Mouse (Mus musculus): ENCODE measurements around the gene Socs7. TPM values are rescaled to one million over a fixed set of nuclear protein-coding genes. Genes with fewer than 3 reads are reported as not detected.

Gene Socs7
- total RNA-seq, 2 experiments from 2014 or later: 16.1 to 19.6 TPM

DNA sequence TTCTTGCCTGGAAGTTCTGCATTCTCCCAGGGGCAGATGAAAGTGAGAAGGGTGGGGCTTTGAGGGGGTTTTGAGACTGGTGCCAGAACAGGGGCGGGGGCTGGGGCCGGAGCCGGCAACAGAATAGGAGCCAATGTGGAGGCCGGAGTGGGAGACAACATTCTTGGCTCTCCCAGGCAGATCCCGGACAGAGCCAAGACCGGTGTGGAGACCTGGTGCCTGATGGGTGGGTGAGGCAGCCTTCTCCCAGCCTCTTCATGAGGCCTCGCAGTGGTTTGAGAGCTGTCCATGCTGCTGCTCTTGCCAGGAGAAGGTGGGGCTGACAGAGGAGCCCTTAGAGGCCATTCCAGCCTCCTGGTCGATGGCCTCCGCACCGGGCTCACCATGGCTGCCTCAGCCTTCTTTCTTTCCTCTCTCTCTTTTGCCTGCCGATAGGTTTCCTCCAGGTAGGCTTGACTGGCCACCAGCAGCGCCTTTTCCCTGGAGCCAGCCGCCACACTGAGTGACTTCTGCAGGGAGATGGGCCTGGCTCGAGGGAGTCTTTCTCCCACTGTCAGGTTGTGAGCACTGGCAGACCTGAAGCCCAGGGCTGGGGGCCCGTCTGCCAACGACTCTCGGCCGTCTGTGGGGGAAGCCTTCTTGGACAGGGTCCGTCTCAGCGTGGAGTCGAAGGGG is 23.9 kb upstream of the Socs7 start:
- DNase-seq: peak in 1 of 2 experiments; percentile 24

DNA sequence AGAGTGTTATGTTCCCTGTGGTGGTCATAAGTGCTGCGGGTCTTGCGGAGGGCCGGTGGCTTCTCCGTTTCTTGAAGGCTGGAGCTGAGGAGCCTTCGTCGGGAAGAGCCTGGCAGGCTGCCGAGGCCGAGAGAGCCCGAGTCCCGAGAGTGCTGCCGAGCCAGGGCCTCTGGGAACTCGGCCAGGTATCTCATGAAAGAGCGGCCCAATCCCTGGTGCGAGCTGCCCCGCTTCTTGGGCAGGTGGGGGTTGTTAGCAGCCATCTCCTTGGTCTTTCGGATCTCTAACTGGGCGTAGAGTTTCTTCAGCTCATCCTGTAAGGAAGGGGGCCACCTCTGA is 23.4 kb upstream of the Socs7 start:
- peak; percentile 79 to 80 for DNase-seq
- intact Hi-C loops (cut with DNase I): no loop called here

More for the DNA sequence above, 23.9 kb upstream of the Socs7 start:
- intact Hi-C loops (cut with DNase I): no loop called here

DNA sequence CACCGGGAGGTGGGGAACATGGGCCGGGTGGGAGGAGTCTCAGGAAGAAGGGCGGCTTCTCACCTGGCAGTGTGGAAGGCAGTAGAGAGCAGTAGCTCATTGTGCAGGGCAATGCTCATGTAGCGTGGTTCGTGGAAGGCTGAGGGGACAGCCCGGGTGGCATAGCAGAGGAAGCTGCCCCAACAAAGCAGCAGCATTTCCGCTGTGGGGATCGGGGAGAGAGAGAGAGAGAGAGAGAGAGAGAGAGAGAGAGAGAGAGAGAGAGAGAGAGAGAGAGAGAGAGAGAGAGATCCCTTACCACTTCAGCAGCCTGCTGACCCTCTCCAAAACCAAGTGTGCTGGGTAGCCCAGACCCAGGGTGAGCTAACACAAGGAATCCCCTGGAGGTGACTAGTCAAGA is 19.2 kb upstream of the Socs7 start:
- DNase-seq: no peak
- intact Hi-C loops (cut with DNase I): no loop called here

DNA sequence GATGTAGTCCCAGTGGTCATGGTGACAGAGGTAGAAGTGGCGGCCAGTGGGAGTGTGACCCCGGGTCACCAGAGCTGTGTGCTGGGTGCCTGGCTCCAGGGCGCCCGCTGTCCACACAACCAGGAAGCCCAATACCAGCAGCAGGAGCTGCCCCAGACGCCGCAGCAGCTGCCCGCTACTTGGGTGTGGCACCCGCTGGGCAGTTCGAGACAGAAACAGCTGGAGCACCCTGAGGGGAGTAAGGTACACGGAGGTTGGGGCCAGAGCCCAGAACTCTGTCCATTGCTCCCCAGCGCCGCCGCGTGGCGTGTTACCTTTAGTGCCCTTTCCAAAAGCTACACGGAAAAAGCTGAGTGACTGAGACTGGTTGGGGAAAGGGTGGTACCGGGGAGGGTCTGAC is 18.7 kb upstream of the Socs7 start:
- intact Hi-C loops (cut with DNase I): no loop called here
- DNase-seq: peak; percentile 25 to 35

DNA sequence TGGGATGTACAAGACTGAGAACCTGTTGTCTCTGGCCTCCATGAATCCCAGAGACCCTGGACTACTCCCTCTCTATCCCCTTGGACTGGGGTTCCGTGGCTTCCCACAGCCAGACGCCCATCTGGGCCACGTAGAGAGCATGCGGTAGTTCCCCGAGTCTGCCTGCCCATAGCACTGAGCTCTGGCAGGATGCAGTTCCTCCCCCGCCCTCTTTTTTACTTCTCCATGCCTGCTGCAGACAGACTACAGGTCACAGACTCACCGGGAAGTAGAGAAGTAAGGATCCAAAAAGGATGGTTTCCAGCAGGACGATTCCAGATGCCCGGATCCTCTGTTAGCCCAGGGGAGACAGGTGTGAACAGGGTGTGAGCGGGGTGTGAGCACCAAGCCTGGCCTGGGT is 16.9 kb upstream of the Socs7 start:
- intact Hi-C loops (cut with DNase I): no loop called here
- DNase-seq: no peak

DNA sequence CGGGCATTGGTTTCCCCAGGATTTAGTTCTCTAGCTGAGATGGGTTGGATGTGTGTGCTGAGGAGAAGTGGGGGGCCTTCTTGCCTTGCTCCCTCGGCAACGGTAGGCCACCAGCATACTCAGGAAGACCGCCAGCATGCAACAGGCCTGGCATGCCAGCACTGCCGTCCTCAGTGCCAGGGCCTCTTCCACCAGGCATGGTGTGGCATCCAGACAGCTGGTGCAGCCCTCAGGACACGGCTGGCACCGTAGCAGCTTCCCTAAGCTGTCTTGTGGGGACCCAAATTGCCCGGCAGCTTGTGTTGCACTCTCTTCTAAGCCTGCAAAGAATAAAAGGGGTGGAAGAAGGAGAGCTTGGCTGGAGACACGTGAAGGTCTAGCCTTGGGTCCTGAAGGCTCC is 16.0 kb upstream of the Socs7 start:
- no peak for DNase-seq
- intact Hi-C loops (cut with DNase I): no loop called here

DNA sequence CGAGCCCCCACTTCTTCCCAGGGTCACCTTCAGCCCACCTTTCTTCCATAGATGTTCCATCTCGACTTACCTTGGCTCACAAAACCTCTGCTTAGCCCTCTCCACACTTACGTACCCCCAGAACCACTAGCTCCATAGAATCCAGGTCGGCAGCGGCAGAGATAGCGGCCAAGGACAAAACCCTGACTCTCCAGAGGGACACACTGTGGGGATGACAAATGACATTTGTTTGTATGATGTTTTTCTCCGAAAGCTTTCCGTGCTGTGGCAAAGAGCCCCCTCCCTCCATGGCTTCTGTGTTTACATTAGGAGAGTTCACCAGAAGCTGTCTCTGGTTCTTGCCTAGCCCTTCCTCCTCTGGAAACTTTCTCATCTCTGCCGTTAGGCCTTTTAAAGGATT is 15.1 kb upstream of the Socs7 start:
- DNase-seq: no peak
- intact Hi-C loops (cut with DNase I): no loop called here

DNA sequence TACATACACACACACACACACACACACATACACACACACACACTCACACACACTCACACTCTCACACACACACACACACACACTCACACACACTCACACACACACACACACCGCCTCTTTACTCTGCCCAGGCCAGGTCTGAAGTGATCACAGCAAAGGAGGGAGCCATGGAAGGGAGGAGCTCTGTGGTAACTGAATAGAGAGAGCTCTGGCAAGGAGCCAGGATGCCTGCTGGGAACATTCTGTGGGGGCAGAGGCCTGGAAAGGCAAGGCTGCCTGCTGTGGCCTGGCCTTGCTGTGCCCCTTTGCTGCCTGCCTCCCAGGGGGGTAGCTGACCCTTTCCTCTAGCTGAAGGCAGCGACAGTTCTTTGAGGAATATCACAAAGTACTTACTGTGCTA is 12.3 kb upstream of the Socs7 start:
- DNase-seq: peak; percentile 62 to 79
- intact Hi-C loops (cut with DNase I): no loop called here

DNA sequence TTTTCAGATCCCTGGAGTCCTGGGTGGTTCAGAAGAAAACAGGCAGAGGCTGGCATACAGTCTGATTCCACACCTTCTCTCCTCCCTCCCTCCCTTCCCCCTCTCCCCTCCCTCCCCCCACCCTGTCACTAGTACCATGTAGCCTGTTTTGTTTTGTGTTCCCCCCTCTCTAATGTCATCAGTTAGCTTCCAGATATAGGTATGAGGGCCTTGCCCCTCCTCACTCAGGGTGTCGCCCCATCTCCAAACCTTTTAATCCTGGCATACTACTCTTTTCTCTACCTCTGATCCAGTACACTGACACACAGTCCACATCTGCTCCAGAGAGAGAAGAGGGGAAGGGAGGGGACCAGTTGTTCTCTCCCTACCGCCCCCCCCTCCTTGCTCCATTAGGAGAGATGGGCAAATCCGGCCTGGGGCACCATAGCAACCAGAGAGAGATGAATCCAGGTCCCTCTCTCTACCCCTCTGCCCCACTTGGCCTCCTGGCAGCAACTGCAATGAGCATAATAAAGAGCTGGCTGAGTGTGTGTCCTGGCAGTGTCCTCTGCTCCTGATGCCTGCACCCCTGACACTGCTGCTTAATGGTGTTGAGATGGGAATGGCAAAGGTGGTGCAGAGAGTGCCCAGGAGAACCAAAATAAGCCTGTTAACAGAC is 10.2 kb upstream of the Socs7 start, which contains the start of gene Gpr179:
Gene Gpr179 (minus strand): TSS at position 51 of the 658 bp plus-strand sequence.
- DNase-seq: no peak
- intact Hi-C loops (cut with DNase I): no loop called here

DNA sequence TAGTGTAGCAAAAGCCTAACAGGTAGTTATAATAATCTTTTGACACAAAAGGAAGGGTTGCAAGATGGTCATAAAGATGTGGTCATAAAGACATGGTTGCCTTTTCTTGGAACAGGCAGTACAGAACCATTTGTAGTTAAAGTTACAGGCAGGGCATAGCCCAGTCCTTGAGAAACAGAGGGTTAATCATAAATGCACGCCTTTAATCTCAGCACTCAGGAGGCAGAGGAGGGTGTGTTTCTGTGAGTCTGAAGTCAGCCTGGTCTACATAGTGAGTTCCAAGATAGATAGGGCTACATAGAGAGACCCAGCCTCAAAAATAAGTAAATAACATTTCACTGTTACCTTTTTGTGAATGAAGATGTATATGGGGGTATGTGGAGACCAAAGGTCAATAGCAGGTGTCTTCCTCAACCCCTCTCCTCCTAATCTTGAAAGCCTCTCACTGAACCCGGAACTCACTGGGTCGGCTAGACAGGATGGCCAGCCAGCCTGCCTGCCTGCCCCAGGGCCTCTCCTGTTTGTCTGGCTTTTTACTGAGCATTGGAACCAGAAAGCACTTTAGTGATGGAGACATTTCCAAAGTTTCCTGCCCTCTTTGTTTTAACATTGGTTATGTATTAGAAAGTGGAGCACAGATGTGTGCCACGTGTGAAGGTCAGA is 9.3 kb upstream of the Socs7 start:
- intact Hi-C loops (cut with DNase I): no loop called here
- DNase-seq: no peak

DNA sequence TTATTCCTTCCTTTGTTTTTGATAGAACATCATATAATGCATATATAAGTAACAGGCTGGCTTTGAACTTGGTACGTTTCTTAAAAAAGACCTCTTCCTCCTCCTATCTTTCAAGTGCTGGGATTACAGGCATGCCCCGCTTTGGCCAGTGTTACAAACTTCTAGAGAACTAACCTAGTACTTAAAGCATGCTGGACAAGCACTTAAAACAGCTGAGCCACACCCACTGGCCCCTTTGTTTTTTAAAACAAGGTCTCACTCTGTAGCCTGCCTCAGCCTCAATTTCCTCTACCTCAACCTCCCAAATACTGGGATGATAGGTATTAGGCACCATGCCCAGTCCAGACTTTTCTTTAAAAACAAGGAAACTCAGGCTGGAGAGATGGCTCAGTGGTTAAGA is 7.7 kb upstream of the Socs7 start:
- no peak for DNase-seq
- intact Hi-C loops (cut with DNase I): no loop called here

DNA sequence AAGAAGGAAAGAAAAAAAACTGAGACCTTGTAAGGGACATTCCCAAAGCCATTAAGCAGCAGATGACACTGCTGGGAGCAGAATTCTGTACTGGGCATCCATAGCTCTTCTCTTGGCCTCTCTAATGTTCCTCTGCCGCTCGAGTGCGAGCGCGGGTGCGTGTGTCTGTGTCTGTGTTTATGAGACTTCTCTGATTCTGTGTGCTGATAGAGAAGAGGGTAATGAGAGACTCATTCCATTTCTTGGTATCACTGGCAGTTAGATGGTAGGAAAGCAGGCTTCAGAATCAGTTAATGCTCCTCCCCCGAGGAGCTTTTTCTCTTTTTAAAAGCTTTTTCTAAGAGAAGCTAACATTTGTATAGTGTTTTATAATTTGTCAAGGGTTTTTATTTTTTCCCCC is 7.1 kb upstream of the Socs7 start:
- intact Hi-C loops (cut with DNase I): no loop called here

DNA sequence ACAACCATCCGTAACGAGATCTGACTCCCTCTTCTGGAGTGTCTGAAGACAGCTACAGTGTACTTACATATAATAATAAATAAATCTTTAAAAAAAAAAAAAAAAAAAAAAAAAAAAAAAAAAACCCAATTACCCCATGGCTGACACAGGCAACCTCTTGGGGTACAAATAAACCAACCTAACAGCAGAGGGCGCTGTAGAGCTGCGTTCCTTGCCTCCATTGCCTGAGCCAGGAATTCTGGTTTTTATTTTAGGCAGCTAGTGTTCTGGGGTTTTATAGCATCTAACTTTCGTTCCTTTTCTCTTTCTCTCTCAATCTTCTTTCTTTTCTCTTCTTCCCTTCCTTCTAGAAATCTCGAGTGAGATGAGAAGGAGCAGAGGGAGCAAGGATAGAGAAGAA is 4.7 kb upstream of the Socs7 start:
- DNase-seq: peak; percentile 73 to 87
- intact Hi-C loops (cut with DNase I): loop anchor here (1.0 kb wide), 1 partner anchor 43 kb away; no protein-coding TSS in a partner anchor

More for the DNA sequence above, 7.1 kb upstream of the Socs7 start:
- no peak for DNase-seq

DNA sequence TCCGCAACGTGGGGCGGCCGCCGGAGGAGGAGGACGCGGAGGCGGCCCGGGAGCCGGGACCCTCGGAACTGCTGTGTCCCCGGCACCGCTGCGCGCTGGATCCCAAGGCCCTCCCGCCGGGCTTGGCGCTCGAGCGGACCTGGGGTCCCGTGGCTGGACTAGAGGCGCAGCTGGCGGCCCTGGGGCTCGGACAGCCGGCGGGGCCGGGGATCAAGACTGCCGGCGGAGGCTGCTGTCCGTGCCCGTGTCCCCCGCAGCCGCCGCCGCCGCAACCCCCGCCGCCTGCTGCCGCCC is 245 bp downstream of the Socs7 start:
- intact Hi-C loops (cut with DNase I): loop anchor here (5.0 kb wide), 1 partner anchor 105 kb away; no protein-coding TSS in a partner anchor

DNA sequence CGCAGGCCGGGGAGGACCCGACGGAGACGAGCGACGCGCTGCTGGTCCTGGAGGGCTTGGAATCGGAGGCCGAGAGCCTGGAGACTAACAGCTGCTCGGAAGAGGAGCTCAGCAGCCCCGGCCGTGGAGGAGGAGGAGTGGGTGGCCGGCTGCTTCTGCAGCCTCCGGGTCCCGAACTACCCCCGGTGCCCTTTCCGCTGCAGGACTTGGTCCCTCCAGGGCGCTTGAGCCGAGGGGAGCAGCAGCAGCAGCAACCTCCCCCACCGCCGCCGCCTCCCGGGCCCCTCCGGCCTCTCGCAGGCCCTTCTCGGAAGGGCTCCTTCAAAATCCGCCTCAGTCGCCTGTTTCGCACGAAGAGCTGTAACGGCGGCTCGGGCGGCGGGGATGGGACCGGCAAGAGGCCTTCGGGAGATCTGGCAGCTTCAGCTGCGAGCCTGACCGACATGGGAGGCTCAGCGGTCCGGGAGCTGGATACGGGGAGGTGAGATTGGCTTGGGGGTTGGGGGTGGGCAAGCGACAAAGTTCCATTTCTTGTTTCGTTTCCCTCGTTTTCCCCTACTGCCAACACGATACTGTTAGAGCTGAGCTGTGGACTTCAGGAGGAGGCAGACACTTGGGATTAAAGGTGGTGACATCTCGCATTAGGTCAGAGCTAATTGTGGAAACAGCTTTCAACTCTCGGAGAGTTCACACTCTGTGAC is 742 bp downstream of the Socs7 start:
- peak; percentile 47 to 63 for DNase-seq
- intact Hi-C loops (cut with DNase I): loop anchor here (5.0 kb wide), 1 partner anchor 104 kb away; no protein-coding TSS in a partner anchor

More for the DNA sequence above, 245 bp downstream of the Socs7 start:
- DNase-seq: no peak

DNA sequence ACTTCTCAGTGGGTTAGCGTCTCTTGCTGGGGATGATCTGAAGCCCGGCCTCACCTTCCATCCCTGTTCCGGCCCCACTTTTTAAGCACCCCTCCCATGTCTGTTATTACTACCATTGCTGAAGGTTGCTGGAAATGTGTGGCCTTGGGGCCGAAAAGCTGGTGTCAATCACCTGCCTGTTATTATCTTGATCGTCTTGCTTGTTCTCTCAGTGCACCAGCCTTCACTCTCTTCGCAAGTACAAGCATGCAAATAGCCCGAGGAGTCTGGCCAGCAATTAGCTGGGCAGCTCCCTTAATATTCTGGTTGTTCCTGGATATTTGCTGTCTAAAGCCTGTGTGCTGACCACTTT is 1.3 kb downstream of the Socs7 start:
- intact Hi-C loops (cut with DNase I): loop anchor here (5.0 kb wide), 1 partner anchor 104 kb away; no protein-coding TSS in a partner anchor
- DNase-seq: peak in 1 of 2 experiments; percentile 11

DNA sequence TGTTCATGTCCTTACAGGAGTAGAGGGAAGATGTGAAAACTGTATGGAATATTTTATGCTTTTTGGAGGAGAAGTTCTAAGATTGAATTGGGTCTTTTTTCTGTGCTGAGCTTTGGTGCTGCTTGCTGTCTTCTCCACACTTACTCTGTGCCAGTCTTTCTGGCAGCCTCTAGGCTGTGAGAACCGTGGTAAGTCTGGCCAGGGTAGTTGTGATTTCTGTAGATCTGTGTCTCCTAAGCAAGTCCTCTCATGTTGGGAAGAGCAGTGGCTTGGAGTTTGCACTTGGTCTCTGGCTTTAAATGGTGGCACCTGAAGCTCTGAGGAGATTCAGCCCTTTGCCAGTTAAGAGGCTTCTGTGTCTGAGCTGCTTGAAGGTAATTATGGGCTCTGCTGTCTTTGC is 3.2 kb downstream of the Socs7 start:
- DNase-seq: no peak
- intact Hi-C loops (cut with DNase I): no loop called here

DNA sequence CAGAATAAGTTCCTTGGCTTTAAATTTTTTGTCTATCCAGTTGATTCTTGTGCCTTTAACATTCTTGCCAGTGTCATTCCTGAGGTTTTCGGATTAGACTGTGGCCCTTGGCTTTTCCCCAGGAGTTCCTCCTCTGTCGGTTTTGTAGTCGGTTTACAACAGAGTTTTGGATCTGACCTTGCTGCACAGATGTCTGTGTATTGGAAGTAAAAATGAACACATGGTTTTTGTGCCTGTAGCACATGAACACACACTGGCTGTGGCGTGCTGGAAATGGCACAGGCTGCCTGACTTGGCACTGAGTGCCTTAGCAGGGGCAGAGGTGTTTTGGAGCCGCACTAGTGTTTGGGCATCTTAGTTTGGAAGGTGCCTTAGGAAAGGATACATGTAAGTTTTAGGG is 6.2 kb downstream of the Socs7 start:
- intact Hi-C loops (cut with DNase I): no loop called here
- DNase-seq: no peak

DNA sequence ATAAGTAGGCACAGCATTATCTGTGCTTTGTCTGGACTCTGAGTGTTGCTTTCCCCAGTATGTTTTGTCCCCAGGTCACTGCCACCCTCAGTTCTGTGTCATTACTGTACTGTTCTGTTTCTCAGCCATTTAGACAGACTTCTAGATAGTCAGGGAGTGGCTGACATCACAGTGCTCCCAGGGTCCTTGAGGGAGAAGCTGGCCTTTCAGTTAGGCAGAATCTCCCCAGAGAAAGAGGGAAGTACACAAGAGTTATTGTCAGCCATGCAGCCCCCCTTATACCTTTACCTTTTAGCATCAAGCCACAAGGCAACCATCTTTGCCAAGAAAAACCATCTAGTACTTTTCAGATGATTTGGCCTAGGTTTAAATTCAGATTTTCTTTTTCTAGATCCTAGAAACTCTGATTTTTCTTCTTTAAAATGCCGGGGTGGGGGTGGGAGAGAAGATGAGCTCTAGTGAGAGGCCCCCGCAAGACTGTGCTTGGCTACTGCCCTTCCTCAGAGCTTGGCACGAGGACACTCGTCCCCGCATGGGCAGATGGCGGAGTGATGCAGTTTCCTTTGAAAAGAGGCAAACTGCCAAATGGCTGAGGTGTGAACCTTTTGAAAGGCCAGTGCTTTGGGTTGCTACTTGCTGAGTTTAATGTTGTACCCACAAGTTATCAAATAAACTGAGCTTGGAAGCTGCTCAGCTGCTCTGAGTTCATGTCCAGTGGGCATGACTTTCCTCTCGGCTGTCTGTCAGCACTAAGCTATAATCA is 8.2 kb downstream of the Socs7 start:
- intact Hi-C loops (cut with DNase I): no loop called here
- no peak for DNase-seq

DNA sequence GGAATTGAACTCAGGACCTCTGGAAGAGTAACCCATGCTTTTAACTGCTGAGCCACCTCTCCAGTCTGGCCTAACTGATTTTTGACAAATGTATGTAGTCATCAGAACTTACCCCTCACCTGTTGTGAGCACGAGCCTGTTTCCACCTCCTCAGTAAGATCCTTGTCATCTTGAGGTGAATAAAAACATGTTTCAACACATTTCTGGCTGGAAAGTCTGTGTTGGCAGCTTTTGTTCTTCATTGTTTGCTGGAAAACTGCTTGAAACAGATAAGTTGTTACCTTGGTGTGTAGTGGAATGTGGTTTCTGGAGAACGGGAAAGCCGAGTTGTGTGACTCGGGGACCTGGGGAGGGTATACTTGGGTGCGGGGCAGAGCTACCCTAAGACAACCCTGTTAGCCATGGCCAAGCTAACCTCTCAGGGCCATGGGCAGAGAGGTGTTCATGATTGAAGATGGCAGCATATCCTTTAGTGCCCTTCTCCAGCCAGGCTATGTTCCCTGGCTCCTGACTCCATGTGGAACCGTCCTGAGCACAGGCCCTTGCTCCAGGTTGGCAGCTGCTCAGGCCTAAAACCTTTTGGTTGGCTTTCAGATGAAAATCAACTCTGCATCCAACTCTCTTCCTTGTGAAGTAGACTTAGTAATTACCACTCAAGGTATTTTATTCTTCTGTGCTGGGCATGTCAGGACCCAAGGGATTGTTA is 10.0 kb downstream of the Socs7 start:
- intact Hi-C loops (cut with DNase I): no loop called here
- no peak for DNase-seq
